Mouse (Mus musculus) heart, embryonic 16.5 days (tissue): ENCODE measurements around the gene Cux2. TPM values are rescaled to one million over a fixed set of nuclear protein-coding genes. Genes with fewer than 3 reads are reported as not detected.
A peak's percentile ranks its signal among the peaks of the same experiment; 100 is the strongest.

Source experiments
- ATAC-seq: fragments of 200-750 bp; cut with Nextera tagmentation; replicated peaks from 2 replicates; pipeline ENCODE4 v1.8.0; 2017; ENCODE audit warnings: moderate number of reproducible peaks; ENCODE audit not compliant: insufficient read depth, low FRiP score; ENCODE audit errors: extremely low read depth
- H3K27ac ChIP-seq: fragments of 300-500 bp; sonication (generic); 2 replicates; pipeline ENCODE4 v1.5.1; 2014; ENCODE audit warnings: mild to moderate bottlenecking, low read length, control low read depth, moderate library complexity
- H3K27me3 ChIP-seq: fragments of 300-500 bp; sonication (generic); 2 replicates; pipeline ENCODE4 v1.6.1; 2014; ENCODE audit warnings: low read length, mixed read lengths; ENCODE audit not compliant: control insufficient read depth, insufficient read depth
- H3K36me3 ChIP-seq: fragments of 300-500 bp; sonication (generic); 2 replicates; pipeline ENCODE4 v1.6.1; 2014; ENCODE audit not compliant: control insufficient read depth, insufficient read depth
- H3K4me1 ChIP-seq: fragments of 300-500 bp; sonication (generic); 2 replicates; pipeline ENCODE4 v1.6.1; 2014; ENCODE audit warnings: low read length, mixed read lengths; ENCODE audit not compliant: control insufficient read depth, insufficient read depth
- H3K4me2 ChIP-seq: fragments of 300-500 bp; sonication (generic); 2 replicates; pipeline ENCODE4 v1.6.1; 2014; ENCODE audit warnings: low read depth, mild to moderate bottlenecking, control low read depth, low read length
- H3K4me3 ChIP-seq: fragments of 300-500 bp; sonication (generic); 2 replicates; pipeline ENCODE4 v1.5.1; 2014; ENCODE audit warnings: mild to moderate bottlenecking, control low read depth, low read length
- H3K9ac ChIP-seq: fragments of 300-500 bp; sonication (generic); 2 replicates; pipeline ENCODE4 v1.6.1; 2014; ENCODE audit warnings: low read length, control low read depth
- H3K9me3 ChIP-seq: fragments of 300-500 bp; sonication (generic); replicated peaks from 2 replicates; pipeline ENCODE4 v1.6.1; 2016; ENCODE audit warnings: low read length; ENCODE audit not compliant: control insufficient read depth
- WGBS: fragments of 180-500 bp; shearing (Covaris S2); extraction: QIAGEN DNeasy Blood & Tissue Kit; methylation state at CpG from one replicate; pipeline ENCODE4 v1.1.7; 2014; 5-methylcytosine and 5-hydroxymethylcytosine counted together
- polyA plus RNA-seq: library from polyadenylated mRNA; unstranded; fragments of >200 nt; fragmentation: Nextera tagmentation; extraction: Ambion mirVana; gene quantifications from 2 replicates; pipeline ENCODE4 v1.2.1, GENCODE M21; 2015

Cux2 gene
- polyA plus RNA-seq, 1 experiment from 2014 or later = 3.0 TPM

DNA sequence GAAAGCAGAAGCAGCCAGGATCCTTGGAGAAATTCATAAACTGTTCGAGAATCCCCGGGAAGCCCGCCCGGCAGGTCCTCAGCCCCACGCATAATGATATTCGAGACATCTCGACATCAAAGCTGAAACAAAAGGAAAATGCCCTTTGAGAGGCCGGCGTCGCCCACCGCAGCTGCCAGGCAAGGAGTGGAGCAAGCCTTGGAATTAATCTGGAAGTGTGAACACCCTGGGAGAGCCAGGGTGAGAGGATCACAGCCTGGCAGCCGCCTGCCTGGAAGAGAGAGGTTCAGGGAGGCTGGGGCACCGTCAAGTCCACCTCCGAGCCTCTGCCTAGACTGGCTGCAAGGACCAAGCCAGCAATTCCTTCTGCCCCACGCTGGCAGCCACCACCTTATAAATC lies 3.7 kb upstream of the Cux2 start:
- Histone ChIP-seq H3K4me1 (peaks cover 14% of the 10 kb centered on the region), H3K27me3 (peaks cover 15% of the 10 kb centered on the region), H3K36me3 (no peaks in the 10 kb centered on the region), H3K9ac (no peak overlapping the region), H3K4me2 (no peak overlapping the region), H3K9me3 (peaks cover 7% of the 10 kb centered on the region), H3K4me3 (no peak overlapping the region), H3K27ac (no peak overlapping the region)
- WGBS = 34% methylated on average over 15 of the region's 15 CpGs
- no peak for ATAC-seq

DNA sequence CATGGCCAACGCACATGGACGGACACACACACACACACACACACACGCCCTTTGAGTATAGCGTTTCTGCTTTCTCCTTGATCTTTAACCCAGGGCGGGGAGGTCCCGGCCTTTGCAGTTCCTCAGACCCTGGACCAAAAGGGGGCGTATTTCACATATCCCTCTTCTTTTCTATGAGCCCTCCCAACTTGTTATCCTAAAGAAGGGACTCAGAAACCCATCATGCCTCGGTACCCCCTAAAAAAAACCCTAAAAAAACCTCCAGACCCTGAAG lies 867 bp upstream of the Cux2 start:
- no peak for ATAC-seq
- peak overlapping the region; percentile 89 for H3K9ac ChIP-seq
- no peak overlapping the region for H3K27ac ChIP-seq
- peak overlapping the region; percentile 85 for H3K4me3 ChIP-seq
- no peaks in the 10 kb centered on the region for H3K9me3 ChIP-seq
- H3K4me2 ChIP-seq = peak overlapping the region; percentile 92
- H3K36me3 ChIP-seq = no peaks in the 10 kb centered on the region
- H3K27me3 ChIP-seq = peaks cover 19% of the 10 kb centered on the region
- peaks cover 15% of the 10 kb centered on the region for H3K4me1 ChIP-seq
- 9% methylated on average over 8 of the region's 8 CpGs for WGBS

DNA sequence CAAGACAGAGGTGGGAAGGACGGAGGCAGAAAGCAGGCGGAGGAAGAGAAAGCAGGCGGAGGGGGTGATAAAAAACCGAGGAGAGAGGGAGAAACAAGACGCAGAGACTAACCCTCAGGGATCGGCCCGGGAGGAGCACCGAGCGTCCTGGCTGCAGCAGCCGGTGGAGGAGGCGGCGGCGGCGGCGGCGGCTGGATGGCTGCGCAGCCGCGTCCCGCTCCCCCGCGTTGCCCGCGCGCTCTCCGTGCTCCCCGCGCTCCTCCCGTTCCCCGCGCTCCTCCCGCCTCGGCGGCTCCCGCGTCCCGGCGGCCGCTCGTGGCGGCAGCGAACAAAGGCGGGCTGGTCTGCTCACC lies 262 bp downstream of the Cux2 start:
- Histone ChIP-seq H3K9me3 (no peaks in the 10 kb centered on the region), H3K4me1 (peaks cover 15% of the 10 kb centered on the region), H3K36me3 (no peaks in the 10 kb centered on the region), H3K4me2 (peak overlapping the region; percentile 92), H3K27ac (peak overlapping the region; percentile 72), H3K4me3 (peak overlapping the region; percentile 85), H3K27me3 (peaks cover 19% of the 10 kb centered on the region), H3K9ac (peak overlapping the region; percentile 89)
- 0% methylated on average over 31 of the region's 43 CpGs for WGBS
- peak; percentile 17; the same call in 1 of the 2 replicates for ATAC-seq

DNA sequence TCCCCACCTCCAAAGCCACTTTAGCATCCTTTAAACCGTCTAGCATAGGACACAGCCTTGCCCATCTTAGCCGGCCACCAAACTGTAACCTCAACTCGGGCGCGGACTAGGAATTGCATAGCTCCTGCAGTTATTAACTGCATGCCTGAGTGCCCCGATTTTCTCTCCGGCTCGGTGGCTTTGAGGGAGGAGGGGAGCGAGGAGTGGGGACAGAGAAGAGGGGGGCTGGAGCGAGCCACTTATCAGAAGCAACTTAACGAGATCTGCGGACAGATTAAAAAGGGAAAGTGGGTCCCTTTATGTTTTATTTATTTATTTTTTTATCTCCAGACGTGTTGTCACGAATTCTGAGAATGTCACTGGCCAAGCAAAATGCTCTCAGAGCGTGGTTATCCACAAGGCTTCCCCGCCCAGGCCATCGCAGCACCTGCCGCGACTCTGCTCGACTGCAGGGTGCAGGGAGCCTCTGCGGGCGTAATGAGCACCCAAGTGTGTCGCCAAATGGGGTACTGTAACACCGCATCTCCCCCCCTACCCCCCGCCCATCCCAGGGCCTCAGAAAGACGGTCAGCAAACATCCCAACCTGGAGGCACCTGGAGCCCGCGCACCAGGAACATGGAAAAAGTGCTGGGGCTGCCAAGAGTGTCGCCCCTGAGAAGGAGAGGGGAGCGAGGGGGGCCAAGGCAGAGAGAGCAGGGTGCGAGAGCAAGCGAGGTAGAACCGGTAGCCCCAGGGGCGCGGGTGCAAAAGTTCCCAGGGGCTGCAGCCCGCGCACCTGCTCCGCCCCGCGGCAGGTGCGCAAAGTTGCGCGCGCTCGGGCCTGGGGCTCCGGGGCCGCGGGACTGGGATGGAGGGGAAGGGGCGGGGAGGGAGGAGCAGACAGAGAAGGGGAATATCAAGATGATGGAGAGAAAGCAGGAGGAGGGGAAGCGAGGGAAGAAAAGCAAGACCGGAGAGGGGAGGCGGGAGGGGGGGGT lies 927 bp downstream of the Cux2 start:
- Histone ChIP-seq H3K4me1 (peaks cover 15% of the 10 kb centered on the region), H3K9me3 (no peaks in the 10 kb centered on the region), H3K27me3 (peaks cover 15% of the 10 kb centered on the region), H3K27ac (no peak overlapping the region), H3K9ac (peak overlapping the region; percentile 89), H3K4me2 (peak overlapping the region; percentile 92), H3K4me3 (peak overlapping the region; percentile 85), H3K36me3 (no peaks in the 10 kb centered on the region)
- WGBS = 1% methylated on average over 52 of the region's 52 CpGs
- ATAC-seq = no peak

DNA sequence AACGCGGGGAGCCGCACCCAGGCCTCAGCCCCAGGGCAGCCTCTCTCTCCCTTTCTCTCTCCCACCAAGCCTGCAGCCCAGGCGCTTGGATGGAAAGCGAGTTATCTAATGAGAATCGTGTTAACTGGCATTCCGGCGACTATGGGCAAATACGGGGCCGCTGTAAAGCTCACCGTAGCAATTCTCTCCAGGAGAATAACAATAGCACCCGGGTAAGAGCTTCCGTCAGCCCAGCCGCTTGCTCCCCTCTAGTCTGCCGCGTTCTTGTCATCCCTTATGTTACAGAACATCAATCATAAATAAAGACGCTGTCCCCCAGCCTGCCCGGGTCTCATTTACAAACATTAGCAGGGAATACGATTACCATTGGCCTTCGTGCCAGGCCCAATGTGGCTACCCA lies 1.6 kb downstream of the Cux2 start:
- peak overlapping the region; percentile 89 for H3K9ac ChIP-seq
- H3K9me3 ChIP-seq = no peaks in the 10 kb centered on the region
- H3K4me1 ChIP-seq = peaks cover 15% of the 10 kb centered on the region
- H3K36me3 ChIP-seq = no peaks in the 10 kb centered on the region
- no peak overlapping the region for H3K27ac ChIP-seq
- WGBS = 10% methylated on average over 20 of the region's 20 CpGs
- H3K4me3 ChIP-seq = peak overlapping the region; percentile 85
- H3K27me3 ChIP-seq = peaks cover 12% of the 10 kb centered on the region
- H3K4me2 ChIP-seq = peak overlapping the region; percentile 92
- no peak for ATAC-seq

DNA sequence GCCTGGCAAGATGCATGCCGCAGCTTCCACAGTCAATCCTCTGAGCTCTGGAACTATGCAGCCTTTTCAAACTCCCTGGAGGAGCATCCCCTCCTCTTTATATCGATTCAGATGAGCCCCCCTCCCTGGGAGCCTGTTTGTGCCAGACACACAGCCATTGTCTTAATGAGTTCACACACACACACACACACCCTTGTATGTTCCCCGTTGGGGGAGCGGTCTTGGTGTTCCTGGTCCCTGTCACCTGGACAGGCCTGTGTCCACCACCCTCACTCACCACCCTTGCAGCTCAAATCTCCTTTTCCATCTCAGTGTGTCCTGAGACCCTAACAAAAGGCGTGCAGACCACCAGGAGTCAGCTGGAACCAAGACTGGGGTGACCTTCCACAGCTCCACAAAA lies 2.1 kb downstream of the Cux2 start:
- Histone ChIP-seq H3K9ac (no peak overlapping the region), H3K9me3 (no peaks in the 10 kb centered on the region), H3K4me1 (peaks cover 17% of the 10 kb centered on the region), H3K27me3 (peaks cover 11% of the 10 kb centered on the region), H3K4me2 (no peak overlapping the region; the same call in 1 of the 2 replicates), H3K27ac (no peak overlapping the region), H3K36me3 (no peaks in the 10 kb centered on the region), H3K4me3 (no peak overlapping the region)
- no peak for ATAC-seq
- whole genome bisulfite sequencing = 66% methylated on average over 5 of the region's 5 CpGs

DNA sequence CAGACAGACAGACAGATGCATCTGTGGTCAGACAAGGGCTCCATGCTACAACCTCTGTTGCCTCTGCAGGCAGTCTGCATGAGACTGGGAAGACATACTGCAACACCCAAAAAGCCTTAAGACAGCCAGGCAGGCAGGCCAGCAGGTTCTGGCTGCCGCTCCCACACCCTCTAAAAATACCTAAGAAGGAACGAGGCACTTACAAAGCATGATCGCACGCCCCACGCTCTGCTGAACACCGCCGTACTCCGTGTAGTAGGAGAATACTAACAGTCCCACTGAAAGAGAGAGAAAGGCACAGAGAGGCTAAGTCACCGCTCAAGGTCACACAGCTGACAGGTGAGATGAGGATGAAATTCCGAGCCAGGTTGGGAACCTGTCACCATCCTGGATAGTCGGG lies 6.3 kb downstream of the Cux2 start:
- H3K4me1 ChIP-seq = peaks cover 6% of the 10 kb centered on the region
- no peak for ATAC-seq
- no peak overlapping the region for H3K4me3 ChIP-seq
- no peak overlapping the region for H3K4me2 ChIP-seq
- WGBS = 66% methylated on average over 11 of the region's 11 CpGs
- no peaks in the 10 kb centered on the region for H3K36me3 ChIP-seq
- H3K9me3 ChIP-seq = no peaks in the 10 kb centered on the region
- H3K27ac ChIP-seq = no peak overlapping the region
- no peak overlapping the region for H3K9ac ChIP-seq
- H3K27me3 ChIP-seq = peaks cover 4% of the 10 kb centered on the region

DNA sequence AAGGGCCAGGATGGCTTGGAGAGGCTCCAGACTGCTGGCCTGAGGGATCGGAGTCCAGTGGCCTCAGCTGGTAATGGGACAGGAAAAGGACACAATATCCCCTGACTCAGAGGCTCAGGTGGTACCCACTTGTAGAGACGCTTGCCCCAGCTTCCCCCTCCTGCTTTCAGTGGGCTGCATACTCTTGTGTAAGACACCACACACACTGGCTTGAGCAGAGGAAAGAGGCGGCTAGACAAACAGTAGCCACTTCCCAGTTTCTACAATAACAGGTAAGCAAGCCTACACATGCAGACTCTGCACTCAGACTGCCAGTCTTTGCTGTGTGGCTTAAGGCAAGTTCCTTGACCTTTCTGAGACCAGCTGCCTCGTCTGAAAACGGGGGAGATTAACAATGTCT lies 14.6 kb downstream of the Cux2 start:
- H3K9me3 ChIP-seq = peaks cover 3% of the 10 kb centered on the region
- no peak overlapping the region for H3K27ac ChIP-seq
- no peak overlapping the region for H3K9ac ChIP-seq
- peaks cover 12% of the 10 kb centered on the region for H3K36me3 ChIP-seq
- no peak overlapping the region for H3K4me2 ChIP-seq
- WGBS = 79% methylated on average over 5 of the region's 5 CpGs
- no peaks in the 10 kb centered on the region for H3K27me3 ChIP-seq
- no peak overlapping the region for H3K4me3 ChIP-seq
- ATAC-seq = no peak
- peaks cover 5% of the 10 kb centered on the region; the same call in 1 of the 2 replicates for H3K4me1 ChIP-seq

DNA sequence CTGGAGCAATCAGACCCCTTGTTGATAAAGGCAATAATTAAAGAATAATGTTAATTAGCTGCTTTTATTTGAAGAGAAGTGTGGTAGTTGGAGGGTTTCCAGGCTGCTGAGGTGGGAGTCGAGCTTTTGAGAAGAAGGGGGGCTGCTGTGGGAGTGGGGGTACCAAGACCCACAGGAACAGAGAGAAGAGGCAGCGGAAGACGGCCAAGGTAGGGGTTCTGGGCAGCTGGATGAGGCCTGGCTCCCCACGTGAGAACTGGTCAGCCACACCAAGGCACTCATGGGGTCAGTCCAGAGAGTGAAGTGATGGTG lies 16.8 kb downstream of the Cux2 start:
- H3K4me1 ChIP-seq = peaks cover 5% of the 10 kb centered on the region; the same call in 1 of the 2 replicates
- no peak overlapping the region for H3K9ac ChIP-seq
- no peak overlapping the region for H3K4me2 ChIP-seq
- peaks cover 12% of the 10 kb centered on the region for H3K36me3 ChIP-seq
- H3K27me3 ChIP-seq = no peaks in the 10 kb centered on the region
- H3K4me3 ChIP-seq = no peak overlapping the region
- H3K27ac ChIP-seq = no peak overlapping the region
- peaks cover 3% of the 10 kb centered on the region for H3K9me3 ChIP-seq
- no peak for ATAC-seq
- 77% methylated on average over 4 of the region's 4 CpGs for WGBS
